Mouse (Mus musculus): ENCODE data around the gene Synj2bp. TPM values are rescaled to one million over a fixed set of nuclear protein-coding genes. Genes with fewer than 3 reads are reported as not detected.
"Not testable (repeated sequence)": the region's sequence is repeated elsewhere in the genome, so short reads cannot be mapped to it uniquely, and the experiment has no call there.

Synj2bp gene
- 30.9 and 33.9 TPM in 2 replicates for total RNA-seq (2021)
- long read RNA-seq, full-length matches to known transcripts, result 57 of 69 reads
- long read RNA-seq, partial matches to known transcripts, result 0 of 69 reads
- long read RNA-seq, other reads (novel, unspliced or antisense), result 12 of 69 reads

DNA sequence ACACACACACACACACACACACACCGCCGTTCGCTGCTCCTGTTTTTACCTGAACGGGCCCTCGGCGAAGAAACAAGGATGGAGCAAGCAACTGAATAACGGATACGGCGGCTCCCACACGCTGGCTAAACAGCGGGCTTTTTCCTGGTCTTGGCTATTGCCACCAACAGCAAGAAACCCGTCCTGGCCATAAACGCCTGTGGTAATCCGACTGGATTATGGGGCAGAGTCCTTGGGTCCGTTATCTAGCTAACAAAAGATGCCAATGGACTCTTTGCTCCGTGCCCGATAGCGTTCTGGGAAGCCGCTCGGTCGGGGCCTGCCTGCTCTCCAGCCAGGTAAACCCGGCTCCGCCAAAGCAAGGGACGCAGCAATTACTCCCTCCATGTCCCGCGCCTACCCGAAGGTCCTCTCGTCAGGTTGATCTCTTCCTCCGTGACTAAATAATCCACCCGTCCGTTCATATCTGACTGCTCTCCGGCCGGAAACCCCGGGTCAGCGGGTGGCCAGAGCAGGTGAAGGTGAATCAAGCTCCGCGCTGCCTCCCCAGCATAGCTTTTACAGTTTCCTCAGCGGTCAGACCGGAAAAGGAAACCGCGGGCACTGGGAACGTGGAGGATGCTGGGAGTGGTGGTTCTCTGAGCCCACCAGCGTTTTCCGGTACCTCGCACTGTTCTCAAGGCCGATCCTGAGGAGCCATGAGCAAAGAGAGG lies at the start of gene Synj2bp, which contains the start of gene Gm20498:
TSS of gene Synj2bp (minus strand) at position 596 of the 713 bp plus-strand sequence.
TSS of gene Gm20498 (minus strand) at position 590 of the 713 bp plus-strand sequence.
- peak; percentile 82 for DNase-seq

GRCm38 (mm10) chr12:81568374-81568773 lies 35.7 kb upstream of the Synj2bp start, which contains the start of gene Adam21:
Gene Adam21, minus strand, starts transcription at chr12:81568474.
- DNase-seq, result no peak

GRCm38 (mm10) chr12:81567931-81568330 lies 35.2 kb upstream of the Synj2bp start:
- no peak for DNase-seq

GRCm38 (mm10) chr12:81564173-81564572 lies 31.5 kb upstream of the Synj2bp start:
- DNase-seq, result no peak

DNA sequence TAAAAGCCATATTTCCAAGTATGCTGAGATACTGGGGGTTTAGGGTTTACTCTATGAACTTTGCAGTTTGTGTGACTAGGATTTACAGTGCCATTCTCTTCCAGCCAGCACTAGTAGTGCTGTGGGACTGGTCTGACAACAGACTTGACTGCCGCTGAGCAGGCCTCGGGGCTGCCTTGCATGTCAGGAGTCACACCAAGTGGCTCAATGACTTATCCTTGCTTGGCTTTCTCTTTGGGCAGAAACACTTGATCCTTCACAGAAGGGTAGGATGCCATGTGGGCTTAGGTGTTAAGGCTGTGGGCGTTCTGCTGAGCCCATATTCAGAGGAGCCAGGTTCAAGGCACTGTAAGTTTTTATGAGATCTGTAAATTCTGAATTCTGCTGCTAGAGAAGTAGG lies 16.6 kb upstream of the Synj2bp start:
- no peak for DNase-seq

DNA sequence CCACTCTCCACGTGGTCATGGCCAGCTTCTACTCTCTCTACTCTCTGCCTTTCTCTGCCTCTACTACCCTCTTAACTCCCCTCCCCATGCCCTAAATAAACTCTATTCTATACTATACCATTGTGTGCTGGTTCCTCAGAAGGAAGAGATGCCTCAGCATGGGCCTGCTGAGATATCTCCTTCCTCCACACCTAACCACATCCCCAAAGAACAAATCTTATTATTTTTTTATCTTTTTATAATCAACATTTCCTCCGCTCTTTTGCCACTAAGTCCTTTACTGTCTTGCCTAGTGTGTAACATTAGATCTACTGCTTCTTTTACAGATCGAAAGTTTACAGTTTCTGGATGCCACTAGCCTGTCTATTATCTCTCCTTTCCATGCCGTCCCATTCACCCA lies 14.5 kb upstream of the Synj2bp start:
- DNase-seq, result no peak

DNA sequence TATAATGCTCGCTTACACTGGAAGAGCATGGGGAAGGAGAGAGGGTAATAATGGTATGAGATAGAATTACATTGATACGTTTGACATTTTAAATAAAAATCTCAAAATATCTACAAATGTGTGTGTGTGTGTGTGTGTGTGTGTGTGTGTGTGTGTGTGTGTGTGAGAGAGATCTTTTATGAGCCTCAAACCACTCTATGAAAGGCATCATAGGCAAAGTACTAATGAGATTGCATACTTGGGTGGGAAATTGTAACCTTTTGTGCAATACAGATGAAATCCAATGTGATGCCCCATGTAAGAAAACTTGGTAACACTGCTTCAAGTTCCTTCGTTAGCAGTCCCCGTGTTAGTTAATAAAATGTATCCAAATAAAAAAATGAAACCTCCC lies 313 bp upstream of the Synj2bp start:
- no peak for DNase-seq

DNA sequence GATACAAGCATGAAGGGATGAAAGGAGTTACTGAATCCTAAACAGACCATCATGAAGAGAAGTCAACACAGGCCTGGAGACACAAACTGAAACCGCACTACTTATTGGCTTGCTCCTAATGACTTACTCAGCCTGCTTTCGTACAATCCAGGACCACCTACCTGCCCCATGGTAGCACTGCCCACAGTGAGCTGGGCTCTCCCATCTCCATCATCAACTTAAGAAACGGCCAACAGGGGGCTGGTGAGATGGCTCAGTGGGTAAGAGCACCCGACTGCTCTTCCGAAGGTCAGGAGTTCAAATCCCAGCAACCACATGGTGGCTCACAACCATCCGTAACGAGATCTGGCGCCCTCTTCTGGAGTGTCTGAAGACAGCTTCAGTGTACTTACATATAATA lies 2.1 kb downstream of the Synj2bp start:
- DNase-seq, result not testable (repeated sequence)

- not testable (repeated sequence) for DNase-seq
These were observed 35.8 kb downstream of the Synj2bp start for GRCm38 (mm10) chr12:81496906-81497305.

GRCm38 (mm10) chr12:81490491-81490890 lies 42.2 kb downstream of the Synj2bp start:
- no peak for DNase-seq

DNA sequence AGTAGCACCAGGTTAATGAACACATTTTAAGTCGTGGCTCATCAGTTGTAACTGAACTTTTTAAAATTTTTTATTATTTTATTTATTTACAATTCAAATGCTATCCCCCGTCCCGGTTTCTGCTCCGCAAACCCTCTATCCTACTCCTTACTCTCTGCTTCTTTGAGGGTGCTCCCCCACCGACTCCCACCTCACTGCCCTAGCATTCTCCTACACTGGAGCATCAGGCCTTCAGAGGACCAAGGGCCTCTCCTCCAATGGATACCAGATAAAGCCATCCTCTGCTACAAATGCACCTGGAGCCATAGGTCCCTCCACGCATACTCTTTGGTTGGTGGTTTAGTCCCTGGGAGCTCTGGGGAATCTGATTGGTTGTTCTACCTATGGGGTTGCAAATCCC lies 47.4 kb downstream of the Synj2bp start:
- DNase-seq, result no peak

DNA sequence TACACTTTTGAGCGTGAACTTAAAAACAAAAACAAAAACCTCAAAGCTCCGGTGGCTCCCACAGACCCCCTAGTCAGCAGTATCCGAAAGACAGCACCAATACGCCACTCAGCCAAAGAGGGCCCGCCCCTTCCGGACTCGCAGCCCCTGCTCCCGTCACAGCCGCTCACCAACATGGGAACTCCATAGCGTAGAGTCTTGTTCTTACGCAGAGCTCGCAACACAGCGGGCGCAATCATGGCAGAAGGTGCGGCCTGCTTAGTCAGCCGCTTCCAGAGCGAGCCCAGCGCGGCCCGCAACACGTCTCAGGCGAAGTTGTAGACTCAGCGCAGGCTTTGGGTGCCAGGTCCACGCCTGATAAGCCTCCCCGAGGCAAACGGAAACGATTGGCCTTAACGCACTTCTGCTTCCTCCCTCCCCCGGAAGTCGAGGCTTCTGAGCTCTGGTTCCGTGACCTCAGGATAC lies 48.0 kb downstream of the Synj2bp start, which contains the start of gene Cox16:
TSS of gene Cox16 (minus strand) at position 401 of the 465 bp plus-strand sequence.
- DNase-seq, result peak; percentile 84

DNA sequence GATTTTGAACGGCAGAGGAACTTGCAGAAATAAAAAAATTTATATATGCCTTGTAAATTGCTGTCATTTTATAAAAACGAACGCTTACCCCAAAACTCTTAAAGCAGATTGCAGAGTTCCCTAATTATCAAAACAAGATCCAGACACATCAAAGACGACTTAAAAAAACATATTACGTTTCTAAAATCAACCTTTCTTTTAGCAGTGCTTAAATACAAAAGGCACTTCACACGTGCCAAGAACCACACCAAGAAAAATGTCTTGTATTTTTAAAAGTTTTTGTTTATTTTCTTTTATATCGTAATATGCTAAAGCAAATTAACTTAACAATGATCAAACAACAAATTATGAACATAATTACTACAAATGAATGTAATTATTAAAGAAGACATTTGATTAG lies 48.5 kb downstream of the Synj2bp start:
- no peak for DNase-seq

GRCm38 (mm10) chr12:81483656-81484055 lies 49.1 kb downstream of the Synj2bp start:
- no peak for DNase-seq

DNA sequence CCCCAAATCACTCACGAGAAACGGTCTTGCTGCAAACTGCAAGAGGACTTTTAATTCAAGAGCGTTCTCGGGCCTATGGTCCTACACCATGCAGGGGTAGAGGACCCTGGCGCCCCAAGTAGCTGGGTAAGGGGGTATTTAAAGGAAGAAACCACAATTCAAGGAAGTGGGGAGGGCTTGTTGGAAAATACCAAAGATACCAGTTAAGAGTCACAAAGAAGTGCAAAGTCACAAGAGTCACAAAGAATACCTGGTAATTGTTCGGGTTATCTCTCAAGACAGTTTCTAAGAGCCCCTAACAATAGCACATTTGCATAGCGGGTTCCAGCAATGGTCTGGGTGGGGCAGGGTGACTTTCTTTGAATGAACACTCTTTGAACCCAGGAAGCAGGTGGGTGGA lies 73.7 kb downstream of the Synj2bp start:
- DNase-seq, result not testable (repeated sequence)

Other genes starting within 250 kb of the Synj2bp start
- gene Slc8a3, start 199.7 kb downstream of the Synj2bp start, total RNA-seq (2021), result 1.2 and 1.7 TPM in 2 replicates
- 1.2 and 3.0 TPM in 2 replicates for gene Gm4787, start 153.4 kb downstream of the Synj2bp start, total RNA-seq (2021)
- gene Adam4, start 111.0 kb downstream of the Synj2bp start, total RNA-seq (2021), result 3.2 and 3.3 TPM in 2 replicates
- 85.0 and 99.5 TPM in 2 replicates for gene Cox16, start 47.8 kb downstream of the Synj2bp start, total RNA-seq (2021)
- gene Gm20498, start within 50 bp of the Synj2bp start, total RNA-seq (2021), result 23.9 and 34.0 TPM in 2 replicates
- 0.21 TPM in 1 of 2 replicates, not detected in the other for gene Adam21, start 35.6 kb upstream of the Synj2bp start, total RNA-seq (2021)
- gene Med6, start 62.1 kb upstream of the Synj2bp start, total RNA-seq (2021), result 26.3 and 31.3 TPM in 2 replicates
- 3.1 and 4.3 TPM in 2 replicates for gene Ttc9, start 98.3 kb upstream of the Synj2bp start, total RNA-seq (2021)
- gene Map3k9, start 248.3 kb upstream of the Synj2bp start, total RNA-seq (2021), result 2.2 and 2.6 TPM in 2 replicates